Mouse (Mus musculus) c-Kit-positive CD71-positive TER-119-negative erythroid progenitor cells, embryonic 14.5 days (primary cell): Measurements from ENCODE around the gene Mrpl30.

Source experiments
- DNase-seq: peaks from one replicate; pipeline ENCODE4 v3.0.0-alpha.2; 2013; ENCODE audit warnings: low read depth

Mrpl30 gene

DNA sequence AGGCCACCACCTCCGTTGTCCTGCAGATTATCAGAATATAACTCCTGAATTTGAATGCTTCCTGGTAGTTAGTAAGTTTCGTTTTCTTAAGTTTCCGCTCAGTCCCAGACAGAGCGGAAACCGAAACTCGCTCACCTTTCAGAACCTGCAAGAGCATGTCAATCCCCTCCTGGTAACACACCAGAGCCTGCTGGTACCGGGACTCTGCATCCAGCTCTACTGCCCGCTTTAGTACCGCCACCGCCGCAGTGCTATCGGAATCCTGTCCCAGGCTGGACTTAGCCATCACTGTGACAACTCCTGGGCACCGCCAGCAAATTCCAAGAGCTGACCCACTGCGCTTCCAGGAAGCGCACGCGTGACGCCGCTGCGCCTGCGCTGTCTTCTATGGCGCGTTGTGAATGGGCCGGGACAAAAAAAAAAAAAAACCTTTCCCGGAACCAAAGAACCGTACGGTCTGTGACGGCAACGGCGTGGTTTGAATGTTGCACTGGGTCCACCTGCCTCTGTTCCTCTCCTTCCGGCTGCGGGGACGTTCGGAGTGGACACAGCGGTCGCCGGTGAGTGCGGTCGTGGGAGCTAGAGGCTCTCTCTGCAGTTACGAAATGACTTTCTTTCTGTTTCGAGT is at the start of gene Mrpl30, which contains the start of gene Mitd1:
TSS of gene Mrpl30 (plus strand) at position 453 of the 628 bp plus-strand sequence.
TSS of gene Mitd1 (minus strand) at position 387 of the 628 bp plus-strand sequence.
- peak; percentile 92 for DNase-seq

DNA sequence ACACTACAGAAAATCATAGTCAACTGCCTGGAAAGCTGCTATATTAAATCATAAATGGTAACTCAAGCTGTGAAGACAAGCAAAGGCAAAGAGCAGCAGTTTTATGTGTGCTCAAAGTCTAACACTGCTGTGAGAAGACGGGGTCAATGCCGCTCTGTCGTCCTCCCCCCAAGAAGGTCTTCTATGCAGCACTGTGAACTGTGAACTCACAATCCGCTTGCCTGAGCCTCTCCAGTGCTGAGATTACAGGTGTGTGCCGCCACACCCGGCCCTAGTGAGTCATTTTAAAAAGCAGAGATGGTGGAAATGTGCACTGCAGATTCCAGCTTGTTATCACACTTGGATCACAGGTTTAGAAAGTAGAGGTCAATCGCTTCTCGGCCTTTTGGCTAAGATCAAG is 43.4 kb upstream of the Mrpl30 start:
- no peak for DNase-seq

DNA sequence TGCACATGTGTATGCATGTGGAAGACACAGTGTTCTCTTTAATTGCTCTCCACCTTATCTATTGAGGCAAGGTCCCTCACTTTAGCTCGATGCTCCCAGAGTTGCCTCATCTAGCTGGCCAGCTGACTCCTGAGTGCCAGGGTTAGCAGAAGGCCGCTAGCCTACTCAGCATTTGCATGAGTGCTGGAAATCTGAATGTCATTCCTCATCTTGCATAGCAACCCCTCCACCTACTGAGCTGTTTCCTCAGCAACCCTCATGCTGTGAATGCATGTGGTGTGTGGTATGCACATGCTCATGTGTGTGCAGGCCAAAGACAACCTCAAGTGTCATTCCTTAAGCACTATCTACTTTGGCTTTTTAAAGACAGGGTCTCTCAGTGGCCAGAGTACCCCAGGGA is 39.6 kb upstream of the Mrpl30 start:
- DNase-seq: no peak

DNA sequence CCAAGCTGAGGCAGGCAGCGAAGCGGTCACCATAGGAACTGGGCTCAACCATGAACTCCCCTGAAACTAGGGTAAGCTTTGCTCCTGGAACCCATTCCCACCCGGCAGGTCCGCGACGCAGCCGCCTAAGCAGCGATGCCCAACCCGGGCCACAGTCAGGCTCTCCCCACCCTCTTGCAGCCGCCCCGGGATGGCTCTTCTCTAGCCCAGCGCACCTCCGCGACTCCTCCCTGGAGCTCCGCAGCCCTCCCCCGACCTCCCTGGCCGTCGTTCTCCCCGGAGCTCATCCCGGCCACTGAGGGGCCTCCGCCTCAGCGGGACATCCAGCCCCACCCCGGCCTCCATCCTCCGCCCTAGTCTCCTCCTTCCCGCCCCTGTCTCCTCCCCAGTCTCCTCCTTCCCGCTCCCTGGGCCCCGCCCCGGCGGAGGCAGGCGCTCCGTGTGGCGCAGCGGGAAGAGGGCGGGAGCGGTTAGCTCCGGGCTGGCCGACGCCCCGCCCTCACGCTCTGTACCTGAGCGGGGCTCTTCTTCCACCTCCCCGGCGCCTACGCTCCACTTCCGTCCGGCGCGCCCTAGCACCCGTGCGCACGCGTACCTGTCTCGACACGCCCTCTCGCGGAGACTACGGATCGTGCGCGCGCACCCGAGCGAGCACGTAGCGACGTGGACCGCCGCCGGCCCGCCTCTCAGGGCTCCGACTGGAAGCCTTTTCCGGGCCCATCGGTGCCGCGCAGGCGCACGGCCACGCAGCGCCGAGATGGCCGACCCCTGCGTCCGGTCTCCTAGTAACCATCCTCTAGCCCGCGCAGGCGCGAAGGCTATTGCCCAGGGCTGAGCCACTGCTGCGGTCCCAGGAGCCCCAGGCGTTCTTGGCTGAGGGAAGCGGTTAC is 25.5 kb upstream of the Mrpl30 start:
- peak; percentile 96 for DNase-seq

DNA sequence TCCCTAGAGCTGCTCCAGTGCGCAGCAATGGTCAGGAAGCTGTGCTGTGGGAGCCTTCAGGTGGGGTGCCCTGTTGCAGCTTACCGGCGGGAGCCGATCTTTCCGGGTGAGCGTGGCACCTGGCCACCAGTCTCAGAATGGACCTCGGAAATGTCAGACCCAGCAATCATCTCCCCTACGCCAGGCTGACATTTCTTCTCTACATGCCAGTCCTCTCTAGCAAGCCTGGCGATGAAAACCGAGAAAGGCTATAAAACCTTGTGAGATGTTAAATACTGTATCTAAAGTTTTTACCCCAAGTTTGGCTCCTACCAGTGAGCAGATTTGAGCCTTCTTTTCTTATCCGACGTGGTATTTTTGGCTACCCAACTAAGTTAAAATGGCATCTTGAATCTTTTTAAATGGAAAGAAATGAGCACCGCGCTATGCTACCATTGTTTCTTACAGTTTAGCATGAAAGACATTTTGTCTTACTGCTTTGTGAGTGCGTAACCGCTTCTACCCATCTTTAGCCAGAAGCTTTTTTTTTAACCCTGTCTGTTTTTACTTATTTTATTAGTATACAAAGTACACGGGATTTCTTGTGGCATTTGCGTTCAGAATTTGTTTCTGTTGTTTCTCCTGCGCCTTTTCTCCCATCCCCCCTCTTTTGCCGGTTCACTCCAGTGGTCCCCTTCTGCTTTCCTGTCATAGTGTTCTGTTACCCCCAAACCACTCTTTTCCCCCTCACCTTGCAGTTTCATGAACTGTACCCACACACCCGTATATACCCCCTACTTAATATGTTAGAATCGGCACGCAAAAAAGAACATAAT is 24.7 kb upstream of the Mrpl30 start:
- peak; percentile 30 for DNase-seq

DNA sequence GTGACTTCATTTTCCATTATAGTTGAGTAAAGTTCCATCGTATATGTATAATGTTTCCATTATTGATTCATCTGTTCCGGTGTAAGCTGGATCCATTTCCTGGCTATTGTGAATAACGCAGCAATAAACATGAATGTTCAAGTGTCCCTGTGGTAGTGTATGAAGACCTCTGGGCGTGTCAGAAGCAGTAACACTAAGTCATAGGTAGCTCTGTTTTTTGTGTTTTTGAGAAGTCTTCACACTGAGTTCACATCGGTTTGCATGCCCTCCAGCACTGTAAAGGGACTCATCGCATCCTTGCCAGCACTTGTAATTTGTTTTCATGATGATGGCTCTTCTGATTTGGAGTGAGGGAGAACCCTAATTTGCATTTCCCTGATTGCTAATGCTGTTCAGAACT is 24.0 kb upstream of the Mrpl30 start, which contains the start of gene Tsga10:
TSS of gene Tsga10 (minus strand) at position 144 of the 400 bp plus-strand sequence.
- no peak for DNase-seq

DNA sequence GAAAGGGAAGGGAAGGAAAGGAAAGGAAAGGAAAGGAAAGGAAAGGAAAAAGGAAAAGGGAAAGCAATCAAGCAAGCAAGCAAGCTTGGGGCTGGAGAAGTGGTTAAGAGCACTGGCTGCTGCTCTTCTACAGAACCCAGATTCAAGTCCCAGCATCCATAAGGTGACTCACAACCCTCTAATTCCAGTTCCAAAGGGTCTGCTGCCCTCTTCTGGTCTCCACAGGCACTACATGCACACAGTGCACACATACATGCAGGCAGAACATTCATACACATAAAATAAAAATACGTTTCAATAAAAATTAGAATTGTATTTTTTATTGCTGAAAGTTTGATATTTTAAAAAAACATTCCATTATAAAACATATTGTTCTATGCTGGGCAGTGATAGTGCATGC is 23.2 kb upstream of the Mrpl30 start:
- no peak for DNase-seq

DNA sequence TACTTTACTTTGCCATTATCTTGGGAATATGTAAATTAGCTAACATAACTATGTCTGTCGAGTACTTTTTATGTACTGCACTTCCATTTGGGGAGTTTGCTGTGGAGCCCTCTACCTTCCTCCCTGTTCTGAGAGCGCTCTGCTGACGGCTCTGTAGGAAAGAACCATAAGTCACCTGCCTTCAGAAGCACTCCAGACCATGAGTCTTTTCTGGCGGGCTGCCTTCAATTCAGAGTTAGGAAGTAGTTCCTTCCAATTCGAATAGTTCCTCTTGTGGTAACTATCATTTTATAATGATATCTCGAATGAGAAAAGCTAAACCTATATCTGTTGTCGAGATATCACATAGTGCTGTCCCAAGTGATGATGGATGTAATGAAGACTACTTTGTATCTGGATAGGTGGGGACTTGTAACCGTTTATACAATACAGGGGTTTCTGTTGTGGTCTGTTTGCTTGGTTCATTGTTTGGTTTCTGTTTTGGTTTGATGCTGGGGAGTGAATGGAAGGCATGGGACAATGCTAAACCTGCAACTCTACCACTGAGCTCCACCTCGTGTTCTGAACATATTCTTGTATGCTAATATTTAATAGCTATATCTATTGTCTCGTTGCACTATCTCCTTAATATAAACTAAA is 22.5 kb upstream of the Mrpl30 start:
- no peak for DNase-seq

DNA sequence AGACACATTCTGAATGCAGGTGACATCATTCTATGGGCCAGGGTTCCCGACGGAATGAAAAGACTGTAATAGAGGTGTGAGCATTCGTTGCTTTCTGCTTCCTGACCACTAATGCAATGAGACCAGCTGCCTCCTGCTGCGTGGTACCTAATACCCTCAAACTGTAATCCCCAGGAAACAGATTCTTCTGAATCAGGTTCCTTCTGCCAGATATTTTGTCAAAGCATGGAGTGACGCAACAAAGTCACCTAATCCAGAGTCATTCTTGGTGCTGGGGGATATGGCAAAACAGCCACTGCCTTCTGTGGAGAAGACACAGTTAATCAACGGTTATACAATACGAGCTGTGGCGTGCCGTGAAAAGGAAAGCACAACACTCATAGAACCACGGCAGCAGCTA is 21.6 kb upstream of the Mrpl30 start:
- DNase-seq: no peak

DNA sequence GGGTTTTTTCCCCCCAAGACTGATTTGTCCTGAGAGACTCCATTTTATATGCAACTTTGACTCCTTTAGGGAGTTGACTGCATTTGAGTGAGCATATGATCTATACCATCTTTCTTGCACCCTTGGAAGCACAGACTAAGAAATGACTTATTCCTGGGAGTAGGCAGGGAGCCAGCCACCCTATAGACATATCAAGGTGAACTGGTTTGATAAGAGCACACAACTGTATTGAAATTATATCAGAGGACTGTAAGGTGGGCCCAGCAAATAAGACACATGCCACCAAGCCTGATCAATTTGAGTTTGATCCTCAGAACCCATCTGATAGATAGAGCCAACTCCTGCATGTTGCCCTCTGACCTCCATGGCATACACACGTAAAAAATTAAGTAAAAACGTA is 20.9 kb upstream of the Mrpl30 start:
- DNase-seq: no peak

DNA sequence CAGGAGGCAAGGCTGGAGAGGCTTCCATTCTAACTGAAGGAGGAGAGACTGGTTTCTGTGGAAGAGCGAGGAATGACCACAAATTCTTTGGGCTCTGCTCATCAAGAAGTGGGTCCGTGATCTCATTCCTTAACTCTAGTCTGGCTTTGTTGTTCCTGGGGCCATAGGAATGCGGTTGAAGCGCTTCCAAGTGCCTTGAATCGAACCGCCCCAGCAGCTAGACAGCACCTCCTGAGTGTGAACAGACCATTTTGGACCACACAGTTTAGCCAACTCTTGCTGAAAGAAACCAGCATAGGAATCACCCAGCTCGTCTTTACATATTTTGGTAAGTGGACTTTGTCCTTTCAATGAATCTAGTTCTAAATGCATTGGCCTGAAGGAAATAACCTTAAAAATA is 18.6 kb upstream of the Mrpl30 start, which contains the start of gene Lipt1:
TSS of gene Lipt1 (plus strand) at position 35 of the 400 bp plus-strand sequence.
- no peak for DNase-seq

DNA sequence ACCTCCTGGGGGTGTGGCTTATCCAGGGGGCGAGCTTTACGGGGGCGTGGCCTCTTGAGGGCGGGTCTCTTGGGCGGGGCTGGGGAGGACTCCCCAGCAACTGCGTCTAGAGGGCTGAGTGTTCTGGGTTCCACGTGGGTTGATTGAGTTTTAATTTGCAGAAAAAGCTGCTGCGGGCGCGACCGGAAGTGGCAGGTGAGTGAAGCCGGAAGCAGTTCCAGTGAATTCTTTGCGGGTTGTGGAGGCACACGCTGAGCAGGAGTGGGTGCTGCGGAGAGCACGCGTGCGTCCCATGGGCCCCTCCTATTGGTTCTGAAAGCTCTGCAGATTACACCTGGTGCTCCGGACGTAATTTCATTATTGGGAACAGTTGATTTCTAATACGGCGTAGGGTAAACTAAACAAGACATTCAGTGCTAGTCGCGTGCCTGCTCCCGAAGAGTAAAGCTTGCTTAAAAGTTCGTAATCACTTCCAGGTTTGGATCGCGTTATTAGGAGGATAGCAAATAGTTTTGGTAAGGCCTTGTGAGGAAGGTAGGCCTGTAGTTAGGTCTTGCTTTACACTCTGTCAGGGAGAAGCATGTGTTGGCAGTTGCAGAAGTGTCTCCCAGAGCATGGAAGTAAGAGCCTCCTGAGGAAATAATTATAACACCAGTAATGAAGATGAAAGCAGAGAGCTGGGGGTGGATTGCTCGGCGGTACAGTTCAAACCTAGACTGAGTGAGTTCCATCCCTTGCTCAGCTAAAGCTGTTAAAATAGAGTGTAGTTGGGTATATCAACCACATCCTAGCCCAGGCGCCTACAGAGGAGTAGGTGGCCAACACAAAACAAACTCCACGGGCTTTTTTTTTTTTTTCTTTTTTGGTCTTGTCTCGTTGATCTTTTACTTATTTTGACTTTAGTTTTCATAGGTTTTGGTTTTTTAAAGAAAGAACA is 17.9 kb upstream of the Mrpl30 start:
- DNase-seq: peak; percentile 75

DNA sequence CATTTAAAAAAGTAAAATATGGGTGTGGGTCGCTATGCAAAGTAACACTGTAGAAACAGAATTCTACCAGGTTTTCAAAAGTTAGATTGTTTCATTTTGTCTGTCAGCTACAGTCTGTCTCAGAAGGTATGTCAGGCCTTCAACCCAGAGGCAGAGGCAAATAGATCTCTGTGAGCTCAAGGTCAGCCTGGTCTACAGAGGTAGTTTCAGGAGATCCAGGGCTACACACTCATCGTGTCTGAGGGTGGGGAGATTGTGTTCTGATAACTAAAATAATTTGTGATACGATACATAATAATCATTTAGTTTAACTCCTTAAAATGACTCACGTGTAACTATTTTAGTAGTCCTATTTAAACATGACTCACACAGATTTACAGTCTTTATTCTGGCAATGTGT is 17.1 kb upstream of the Mrpl30 start:
- DNase-seq: no peak

DNA sequence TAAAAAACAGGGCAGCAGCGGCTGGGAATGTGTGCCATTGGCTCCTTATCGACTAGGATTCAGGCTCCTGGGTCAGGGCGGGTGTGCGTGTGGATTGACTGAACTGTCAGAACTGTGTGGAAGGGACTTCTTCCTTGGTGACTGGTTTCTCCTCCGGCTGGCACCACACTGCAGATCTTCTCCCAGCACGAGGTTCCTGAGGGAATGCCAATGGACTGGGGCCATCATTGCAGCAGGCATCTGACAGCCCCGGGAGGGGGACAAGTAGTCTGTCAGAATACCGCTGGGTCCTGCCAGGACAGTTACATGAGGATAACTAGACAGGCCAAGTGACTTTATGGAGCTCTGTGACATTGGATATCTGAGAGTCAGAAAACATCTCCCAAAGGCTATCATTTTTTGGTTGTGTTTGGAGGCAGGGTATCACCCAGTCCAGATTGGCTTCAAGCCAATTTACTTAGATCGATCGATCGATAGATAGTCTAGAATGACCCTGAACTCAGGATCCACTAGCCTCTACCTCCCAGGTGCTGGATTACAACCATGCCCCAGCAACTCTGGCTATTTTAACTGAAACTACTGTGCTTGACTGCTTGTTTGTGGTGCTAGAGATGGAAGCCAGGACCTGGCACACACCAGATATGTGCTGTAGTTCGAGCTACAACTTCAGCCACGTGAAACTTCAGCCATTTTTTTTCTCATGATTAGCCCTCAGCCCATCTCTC is 12.4 kb upstream of the Mrpl30 start:
- DNase-seq: no peak

DNA sequence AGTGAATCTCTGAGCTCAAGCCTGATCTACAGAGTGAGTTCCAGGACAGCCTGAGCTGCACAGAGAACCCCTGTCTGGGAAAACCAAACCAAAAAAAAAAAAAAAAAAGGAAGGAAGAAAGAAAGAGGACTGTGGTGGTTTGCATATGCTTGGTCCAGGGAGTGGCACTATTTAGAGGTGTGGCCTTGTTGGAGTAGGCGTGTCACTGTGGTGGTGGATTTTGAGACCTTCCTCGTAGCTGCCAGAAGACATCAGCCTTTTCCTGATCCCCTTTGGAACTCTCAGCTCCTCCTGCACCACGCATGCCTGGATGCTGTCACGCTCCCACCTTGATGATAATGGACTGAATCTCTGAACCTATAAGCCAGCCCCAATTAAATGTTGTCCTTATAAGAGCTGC is 6.9 kb upstream of the Mrpl30 start:
- DNase-seq: no peak

DNA sequence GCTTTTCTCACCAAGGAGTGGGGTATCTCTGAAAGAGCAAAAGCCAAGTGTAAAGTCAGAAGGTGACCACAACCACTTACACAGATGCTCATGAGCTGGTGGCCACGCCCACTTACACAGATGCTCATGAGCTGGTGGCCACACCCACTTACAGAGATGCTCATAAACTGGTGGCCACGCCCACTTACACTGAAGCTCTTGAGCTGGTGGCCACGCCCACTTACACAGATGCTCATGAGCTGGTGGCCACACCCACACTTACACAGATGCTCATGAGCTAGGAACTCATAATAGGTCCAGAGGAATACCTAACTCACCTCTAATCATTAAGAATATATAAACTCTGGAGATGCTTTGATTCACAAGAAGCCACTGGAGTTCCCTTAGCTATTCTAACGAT is 5.8 kb upstream of the Mrpl30 start:
- DNase-seq: peak; percentile 81

DNA sequence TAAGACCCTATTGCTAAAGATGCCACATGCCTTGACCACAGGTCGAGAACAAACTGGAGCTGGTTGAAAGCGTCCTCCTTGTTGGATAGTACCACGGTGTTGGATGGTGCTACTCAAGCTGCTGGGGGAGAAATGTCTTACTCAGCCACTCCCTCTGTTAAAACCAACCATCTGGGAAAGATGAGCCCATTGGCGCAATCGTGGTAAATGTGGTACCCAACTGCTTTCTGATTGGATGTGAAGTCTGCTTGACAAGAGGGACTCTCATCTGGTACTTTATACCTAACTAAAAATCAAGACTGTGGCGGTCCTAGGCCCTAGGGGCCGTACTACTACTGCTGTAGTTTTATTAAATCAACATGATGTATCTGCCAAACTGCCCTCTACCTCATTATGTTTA is 1.1 kb upstream of the Mrpl30 start:
- DNase-seq: no peak

DNA sequence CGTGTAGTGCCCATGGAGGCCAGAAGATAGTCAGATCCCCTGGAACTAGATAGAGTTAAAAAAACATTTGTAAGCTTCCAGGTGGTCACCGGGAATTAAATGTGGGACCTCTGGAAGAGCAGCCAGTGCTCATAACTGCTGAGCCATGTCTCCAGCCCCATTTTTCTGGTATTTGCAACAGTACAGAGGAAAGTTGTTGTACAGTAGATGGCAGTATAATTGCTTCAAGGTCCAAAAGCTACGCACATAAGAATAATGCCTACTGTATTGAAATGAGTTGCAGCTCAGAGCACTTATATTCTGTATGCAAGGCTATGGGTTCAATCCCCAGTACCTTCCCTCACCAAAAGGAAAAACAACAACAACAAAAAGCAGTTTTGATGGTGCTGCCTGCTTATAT is 1.1 kb downstream of the Mrpl30 start:
- peak; percentile 29 for DNase-seq

DNA sequence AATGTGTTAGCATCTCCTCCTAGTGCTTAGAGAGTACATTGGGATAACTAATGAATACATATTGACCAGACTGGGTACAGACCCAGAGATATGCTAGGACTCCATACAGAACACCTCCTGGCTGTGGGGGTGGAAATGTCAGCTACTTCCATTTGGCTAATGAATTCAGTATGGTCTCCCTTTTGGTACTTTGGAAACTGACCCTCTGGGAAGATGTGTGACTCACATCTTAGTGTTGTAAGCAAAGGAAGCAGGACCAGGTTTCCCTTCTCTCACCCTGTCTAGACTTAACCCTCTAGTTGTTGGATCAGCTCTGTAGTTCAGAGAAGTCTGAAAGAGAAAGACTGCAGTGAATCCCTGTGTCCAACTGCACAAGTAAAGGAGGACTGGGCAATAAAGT is 4.3 kb downstream of the Mrpl30 start:
- no peak for DNase-seq

DNA sequence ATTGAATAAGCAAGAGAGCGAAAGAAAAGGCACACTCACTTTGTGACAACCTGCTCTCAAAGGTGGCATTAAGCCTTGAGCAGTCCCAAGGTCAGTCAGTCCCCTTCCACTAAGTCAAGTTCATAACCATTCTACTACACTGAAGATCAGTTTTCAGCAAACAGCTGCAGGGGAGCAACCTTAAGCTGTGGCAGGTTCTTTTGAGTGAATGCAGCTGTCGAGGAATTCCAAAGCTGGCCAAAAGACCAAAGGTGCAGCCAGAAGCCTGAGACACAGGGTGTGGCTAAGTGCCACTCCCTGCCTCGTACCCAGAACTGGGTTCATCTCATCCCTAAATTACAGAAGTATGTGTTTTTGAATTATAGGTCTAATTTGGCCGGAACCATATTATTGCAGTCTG is 9.5 kb downstream of the Mrpl30 start:
- DNase-seq: no peak
